Mouse (Mus musculus) CH12.LX (cell line): ENCODE data around the gene Cct3. TPM values are rescaled to one million over a fixed set of nuclear protein-coding genes. Genes with fewer than 3 reads are reported as not detected.

Experiments
- DNase-seq: peaks from one replicate; pipeline ENCODE4 v3.0.0-alpha.2; 2013; ENCODE audit errors: extremely low read depth
- H3K27ac ChIP-seq: 2 replicates; pipeline ENCODE4 v1.5.1; 2012; ENCODE audit warnings: low read depth, mild to moderate bottlenecking, control low read depth, moderate library complexity; ENCODE audit not compliant: insufficient read depth
- H3K27me3 ChIP-seq: replicated peaks from 2 replicates; pipeline ENCODE3; 2012; ENCODE audit warnings: inconsistent platforms
- H3K36me3 ChIP-seq, 2 experiments: replicated peaks in 1 of 2; 2 replicates each; pipeline versions ENCODE3 to v1.6.1; 2012; ENCODE audit warnings: inconsistent platforms in 1 of 2, low read length in 1 of 2, mild to moderate bottlenecking in 1 of 2, mixed read lengths in 1 of 2, moderate library complexity in 1 of 2; ENCODE audit not compliant: control insufficient read depth in 1 of 2, insufficient read depth in 1 of 2
- H3K4me1 ChIP-seq, 2 experiments: 2 replicates each; pipeline ENCODE4 v1.6.1; 2012; ENCODE audit warnings: inconsistent platforms in 1 of 2, moderate library complexity in 1 of 2; ENCODE audit not compliant: insufficient read depth in 2 of 2, control insufficient read depth in 1 of 2
- H3K4me2 ChIP-seq: 2 replicates; pipeline ENCODE4 v1.6.1; 2012; ENCODE audit warnings: low read depth, mild to moderate bottlenecking, control low read depth; ENCODE audit not compliant: poor library complexity, insufficient read depth, severe bottlenecking
- H3K4me3 ChIP-seq, 3 experiments: fragments of 150-350 bp in 1 of 3; sonication (generic) in 1 of 3; replicated peaks in 1 of 3; 2 replicates each; pipeline versions ENCODE3 to v1.5.1; 2011 to 2012; ENCODE audit warnings: low read depth in 2 of 3, low read length in 2 of 3, mild to moderate bottlenecking in 2 of 3, moderate library complexity in 2 of 3, control low read depth in 1 of 3, improper control_type of control experiment in 1 of 3, inconsistent platforms in 1 of 3, mixed read lengths in 1 of 3; ENCODE audit not compliant: poor library complexity in 1 of 3
- H3K79me2 ChIP-seq: replicated peaks from 2 replicates; pipeline ENCODE4 v1.6.1; 2012; ENCODE audit warnings: mild to moderate bottlenecking, moderate library complexity; ENCODE audit not compliant: control insufficient read depth, poor library complexity, insufficient read depth, severe bottlenecking; ENCODE audit errors: extremely low read depth
- H3K9ac ChIP-seq: 2 replicates; pipeline ENCODE4 v1.6.1; 2012; ENCODE audit warnings: low read depth, mild to moderate bottlenecking, control low read depth, moderate library complexity; ENCODE audit not compliant: insufficient read depth
- H3K9me3 ChIP-seq: replicated peaks from 2 replicates; pipeline ENCODE3; 2012; ENCODE audit warnings: low read length, inconsistent platforms, mixed read lengths
- BHLHE40 ChIP-seq: IDR thresholded peaks from 2 replicates; pipeline ENCODE4 v1.6.1; 2011; ENCODE audit warnings: mild to moderate bottlenecking, low read depth, low read length, improper control_type of control experiment
- CHD1 ChIP-seq: IDR thresholded peaks from 2 replicates; pipeline ENCODE4 v1.6.1; 2012; ENCODE audit warnings: low read depth, low read length, improper control_type of control experiment, inconsistent platforms
- CHD2 ChIP-seq: IDR thresholded peaks from 2 replicates; pipeline ENCODE4 v1.6.1; 2011; ENCODE audit warnings: low read length, improper control_type of control experiment
- E2F4 ChIP-seq: IDR thresholded peaks from 2 replicates; pipeline ENCODE4 v1.6.1; 2011; ENCODE audit warnings: low read depth, low read length, improper control_type of control experiment; ENCODE audit not compliant: insufficient replicate concordance
- ELF1 ChIP-seq: IDR thresholded peaks from 2 replicates; pipeline ENCODE4 v1.6.1; 2014; ENCODE audit warnings: low read depth, mild to moderate bottlenecking, inconsistent platforms, low read length, improper control_type of control experiment
- EP300 ChIP-seq: IDR thresholded peaks from 2 replicates; pipeline ENCODE4 v1.6.1; 2011; ENCODE audit warnings: low read length, improper control_type of control experiment
- ETS1 ChIP-seq: conservative IDR thresholded peaks from 2 replicates; pipeline ENCODE4 v1.6.1; 2012; ENCODE audit warnings: low read depth, mild to moderate bottlenecking, inconsistent platforms, low read length, improper control_type of control experiment, moderate library complexity
- GABPA ChIP-seq: IDR thresholded peaks from 2 replicates; pipeline ENCODE4 v1.6.1; 2012; ENCODE audit warnings: low read depth, low read length, improper control_type of control experiment, inconsistent platforms; ENCODE audit not compliant: insufficient replicate concordance
- HCFC1 ChIP-seq: IDR thresholded peaks from 2 replicates; pipeline ENCODE4 v1.6.1; 2012; ENCODE audit warnings: low read depth, mild to moderate bottlenecking, inconsistent platforms, low read length, improper control_type of control experiment
- IRF4 ChIP-seq: IDR thresholded peaks from 2 replicates; pipeline ENCODE4 v1.6.1; 2014; ENCODE audit warnings: low read depth, mild to moderate bottlenecking, inconsistent platforms, low read length, improper control_type of control experiment
- JUN ChIP-seq: IDR thresholded peaks from 2 replicates; pipeline ENCODE4 v1.6.1; 2011; ENCODE audit warnings: low read depth, mild to moderate bottlenecking, low read length, improper control_type of control experiment, moderate library complexity; ENCODE audit not compliant: insufficient read depth
- JUND ChIP-seq: conservative IDR thresholded peaks from 2 replicates; pipeline ENCODE4 v1.6.1; 2011; ENCODE audit warnings: low read depth, low read length, improper control_type of control experiment
- KAT2A ChIP-seq: IDR thresholded peaks from 2 replicates; pipeline ENCODE4 v1.6.1; 2012; ENCODE audit warnings: low read length, improper control_type of control experiment, inconsistent platforms; ENCODE audit not compliant: insufficient replicate concordance
- MAFK ChIP-seq: IDR thresholded peaks from 2 replicates; pipeline ENCODE4 v1.6.1; 2011; ENCODE audit warnings: low read length, improper control_type of control experiment; ENCODE audit not compliant: insufficient replicate concordance
- MAX ChIP-seq: IDR thresholded peaks from 2 replicates; pipeline ENCODE4 v1.6.1; 2011; ENCODE audit warnings: low read length, improper control_type of control experiment
- MEF2A ChIP-seq: IDR thresholded peaks from 2 replicates; pipeline ENCODE4 v1.6.1; 2014; ENCODE audit warnings: low read depth, mild to moderate bottlenecking, inconsistent platforms, low read length, improper control_type of control experiment, borderline replicate concordance
- MXI1 ChIP-seq: IDR thresholded peaks from 2 replicates; pipeline ENCODE4 v1.6.1; 2011; ENCODE audit warnings: mild to moderate bottlenecking, low read depth, low read length, improper control_type of control experiment
- MYC ChIP-seq: IDR thresholded peaks from 2 replicates; pipeline ENCODE4 v1.6.1; 2011; ENCODE audit warnings: low read depth, mild to moderate bottlenecking, improper control_type of control experiment, low read length
- NELFE ChIP-seq: IDR thresholded peaks from 2 replicates; pipeline ENCODE4 v1.6.1; 2011; ENCODE audit warnings: low read depth, low read length, improper control_type of control experiment
- NRF1 ChIP-seq: IDR thresholded peaks from 2 replicates; pipeline ENCODE4 v1.6.1; 2014; ENCODE audit warnings: low read depth, mild to moderate bottlenecking, inconsistent platforms, low read length, improper control_type of control experiment, moderate library complexity
- PAX5 ChIP-seq: IDR thresholded peaks from 2 replicates; pipeline ENCODE4 v1.6.1; 2012; ENCODE audit warnings: low read length, inconsistent platforms, mixed read lengths
- POLR2A ChIP-seq: IDR thresholded peaks from 2 replicates; pipeline ENCODE4 v1.6.1; 2011; ENCODE audit warnings: low read depth, mild to moderate bottlenecking, improper control_type of control experiment, low read length
- POLR2AphosphoS2 ChIP-seq: IDR thresholded peaks from 2 replicates; pipeline ENCODE4 v1.6.1; 2011; ENCODE audit warnings: low read depth, low read length, improper control_type of control experiment
- RAD21 ChIP-seq: IDR thresholded peaks from 2 replicates; pipeline ENCODE4 v1.6.1; 2011; ENCODE audit warnings: low read depth, mild to moderate bottlenecking, low read length, improper control_type of control experiment, moderate library complexity
- RCOR1 ChIP-seq: conservative IDR thresholded peaks from 2 replicates; pipeline ENCODE4 v1.6.1; 2012; ENCODE audit warnings: low read depth, mild to moderate bottlenecking, inconsistent platforms, low read length, improper control_type of control experiment
- SIN3A ChIP-seq: IDR thresholded peaks from 2 replicates; pipeline ENCODE4 v1.6.1; 2012; ENCODE audit warnings: low read length, improper control_type of control experiment, inconsistent platforms
- SMC3 ChIP-seq: IDR thresholded peaks from 2 replicates; pipeline ENCODE4 v1.6.1; 2011; ENCODE audit warnings: low read depth, low read length, improper control_type of control experiment
- TBP ChIP-seq: conservative IDR thresholded peaks from 2 replicates; pipeline ENCODE4 v1.6.1; 2011; ENCODE audit warnings: low read depth, low read length, improper control_type of control experiment
- TCF12 ChIP-seq: IDR thresholded peaks from 2 replicates; pipeline ENCODE4 v1.6.1; 2014; ENCODE audit warnings: low read depth, mild to moderate bottlenecking, inconsistent platforms, low read length, improper control_type of control experiment
- USF1 ChIP-seq: IDR thresholded peaks from 2 replicates; pipeline ENCODE4 v1.6.1; 2014; ENCODE audit warnings: low read depth, mild to moderate bottlenecking, inconsistent platforms, low read length, improper control_type of control experiment
- USF2 ChIP-seq: conservative IDR thresholded peaks from 2 replicates; pipeline ENCODE4 v1.6.1; 2011; ENCODE audit warnings: low read depth, low read length, improper control_type of control experiment
- ZKSCAN1 ChIP-seq: IDR thresholded peaks from 2 replicates; pipeline ENCODE4 v1.6.1; 2012; ENCODE audit warnings: low read depth, inconsistent platforms, low read length, improper control_type of control experiment, borderline replicate concordance
- ZMIZ1 ChIP-seq: IDR thresholded peaks from 2 replicates; pipeline ENCODE4 v1.6.1; 2012; ENCODE audit warnings: low read depth, mild to moderate bottlenecking, inconsistent platforms, low read length, improper control_type of control experiment
- ZNF384 ChIP-seq: IDR thresholded peaks from 2 replicates; pipeline ENCODE4 v1.6.1; 2012; ENCODE audit warnings: low read depth, low read length, improper control_type of control experiment, inconsistent platforms
- dilution Hi-C: fragments of 300-500 bp; cut with MboI; formaldehyde crosslinking; loops from 2 replicates; pipeline ENCODE4 v1.14.3; 2020; ENCODE audit warnings: low sequenced_read_pairs; ENCODE audit not compliant: extremely low pct_unique_long_range_greater_than_20kb, extremely low pct_ligation_motif_present
- in situ Hi-C: fragments of 300-500 bp; cut with MboI; formaldehyde crosslinking; loops from 3 replicates; pipeline ENCODE4 v1.14.3; 2019; ENCODE audit warnings: low sequenced_read_pairs, low pct_ligation_motif_present, low pct_unique_long_range_greater_than_20kb, mixed read lengths
- polyA plus RNA-seq: library from polyadenylated mRNA; unstranded; fragments of >175 nt; gene quantifications from 2 replicates; pipeline ENCODE4 v1.2.1, GENCODE M21; 2012; ENCODE audit warnings: low read depth; ENCODE audit not compliant: insufficient read length
- total RNA-seq, 2 experiments: library from RNA; depleted of rRNA; stranded (reverse); fragments of 300-350 nt in 1 of 2; fragments of >200 nt in 1 of 2; gene quantifications; 2 replicates each; pipeline ENCODE4 v1.2.3; 2012 to 2014

Cct3 gene
- total and polyA plus RNA-seq, 3 experiments: 546 to 755 (median 742) TPM

- TF ChIP-seq TBP: 0 out of 2 replicates have a peak, but pooled peaks have one; percentile 5
- no peak for TF ChIP-seq USF2
- TF ChIP-seq SIN3A: no peak
- no peak for TF ChIP-seq NRF1
- TF ChIP-seq, all 38 proteins: peak for 9
Observed at GRCm38 (mm10) chr3:88335436-88336053, 38.6 kb downstream of the Cct3 start (continued).

- Histone ChIP-seq H3K79me2 (peaks cover 41% of the 10 kb centered on the region), H3K27ac (peak within 1 kb of the TSS; percentile 79), H3K9me3 (no peaks in the 10 kb centered on the region), H3K36me3 (peaks cover 6 to 36% of the 10 kb centered on the region in 2 experiments), H3K4me3 (peak within 1 kb of the TSS; percentile 81 to 85 (median 82)), H3K4me1 (peaks cover 18 to 36% of the 10 kb centered on the region in 2 experiments), H3K4me2 (peak within 1 kb of the TSS; percentile 93), H3K9ac (peak within 1 kb of the TSS; percentile 75), H3K27me3 (no peaks in the 10 kb centered on the region)
- DNase-seq: peak; percentile 94
- in situ Hi-C loops (no loop called here), dilution Hi-C loops (no loop called here)
- TF ChIP-seq ZKSCAN1: no peak
- peak; percentile 92 for TF ChIP-seq TBP
- TF ChIP-seq ELF1: peak; percentile 71
- TF ChIP-seq CHD2: peak; percentile 100
- no peak; the same call in none of the 2 replicates for TF ChIP-seq MXI1
- peak; percentile 10; the same call in 1 of the 2 replicates for TF ChIP-seq MYC
- TF ChIP-seq TCF12: peak; percentile 97
- TF ChIP-seq NRF1: peak; percentile 46; the same call in 1 of the 2 replicates
- no peak for TF ChIP-seq IRF4
- no peak for TF ChIP-seq MEF2A
- TF ChIP-seq ETS1: no peak
- TF ChIP-seq BHLHE40: no peak
- TF ChIP-seq POLR2A: peak; percentile 100
- no peak for TF ChIP-seq JUN
- no peak for TF ChIP-seq RAD21
- no peak for TF ChIP-seq EP300
- TF ChIP-seq MAX: no peak; the same call in 1 of the 2 replicates
- peak; percentile 94 for TF ChIP-seq ZMIZ1
- TF ChIP-seq JUND: no peak
- TF ChIP-seq CHD1: no peak
- TF ChIP-seq ZNF384: no peak
- TF ChIP-seq KAT2A: no peak
- peak; percentile 99 for TF ChIP-seq POLR2AphosphoS2
- TF ChIP-seq E2F4: no peak
- no peak for TF ChIP-seq GABPA
- TF ChIP-seq NELFE: peak; percentile 97
- TF ChIP-seq HCFC1: peak; percentile 78
- no peak for TF ChIP-seq SMC3
- TF ChIP-seq SIN3A: peak; percentile 75
- TF ChIP-seq PAX5: no peak
- no peak for TF ChIP-seq RCOR1
- no peak for TF ChIP-seq USF1
- no peak for TF ChIP-seq MAFK
- TF ChIP-seq USF2: no peak
Observed at GRCm38 (mm10) chr3:88336058-88337013, 39.4 kb downstream of the Cct3 start, which contains the start of the genes Tmem79 and Smg5. Tmem79 (minus strand) TSS chr3:88336148. Smg5 (plus strand) TSS chr3:88336260.
